Mouse (Mus musculus) layer of hippocampus, adult 2 months (tissue): ENCODE data around the gene Vamp5. TPM values are rescaled to one million over a fixed set of nuclear protein-coding genes. Genes with fewer than 3 reads are reported as not detected.

Experiments used
- DNase-seq, 2 experiments: peaks; one replicate each; pipeline ENCODE4 v3.0.0; 2022; ENCODE audit warnings: low spot score in 2 of 2
- H3K27ac ChIP-seq: fragments of 200-600 bp; 2 replicates; pipeline ENCODE4 v1.8.1; 2022
- H3K4me3 ChIP-seq: fragments of 200-600 bp; 2 replicates; pipeline ENCODE4 v1.8.1; 2022; ENCODE audit warnings: mild to moderate bottlenecking
- CTCF ChIP-seq: fragments of 200-600 bp; conservative IDR thresholded peaks from 2 replicates; pipeline ENCODE4 v1.8.1; 2022; ENCODE audit warnings: antibody characterized with exemption, mild to moderate bottlenecking, moderate library complexity
- total RNA-seq, 2 experiments: library from RNA; stranded (reverse); gene quantifications; 2 replicates each; pipeline ENCODE4 v1.2.3; 2021

The Vamp5 gene
- total RNA-seq, 2 experiments from 2014 or later = 3.9 to 4.6 TPM

DNA sequence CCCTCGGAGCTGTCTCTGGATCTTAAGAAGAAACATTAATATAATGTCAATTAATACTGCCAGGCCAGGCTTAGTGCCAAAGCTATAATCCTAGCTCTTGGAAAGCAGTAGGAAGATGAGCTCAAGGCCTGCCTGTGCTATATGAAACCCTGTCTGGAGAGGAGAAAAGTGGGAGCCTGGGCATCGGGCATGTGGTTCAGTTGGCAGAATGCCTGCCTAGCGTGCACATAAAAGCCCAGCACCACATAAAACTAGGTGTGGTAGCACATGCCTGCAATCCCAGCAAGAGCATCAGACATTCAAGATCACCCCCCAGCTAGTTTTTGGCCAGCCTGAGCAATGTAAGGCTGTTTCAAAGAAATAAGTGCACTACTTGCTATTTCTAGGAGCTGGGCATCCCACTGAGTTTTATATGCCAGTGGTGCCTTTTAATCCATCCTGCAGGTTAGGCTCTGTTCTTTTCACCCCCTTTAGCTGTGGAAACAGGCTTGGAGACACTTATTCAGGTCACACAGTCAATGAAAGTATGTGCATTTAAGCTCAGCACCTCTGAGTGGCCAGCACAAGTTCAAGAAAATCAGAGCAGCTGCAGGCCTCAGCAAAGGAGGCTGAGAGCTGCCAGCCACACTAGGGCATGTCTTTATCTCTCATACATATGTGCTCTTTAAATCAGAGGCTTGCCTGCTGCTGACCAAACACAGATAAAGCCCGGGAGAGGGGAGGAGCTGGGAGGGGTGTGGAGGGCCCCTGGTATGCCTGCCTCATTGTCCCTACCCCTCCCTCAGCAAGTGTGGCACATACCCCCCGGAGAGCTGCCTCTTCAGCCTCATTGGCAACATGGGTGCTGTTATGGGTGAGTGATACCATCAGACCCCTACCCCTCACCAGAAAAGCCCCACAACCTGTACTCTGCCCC lies 22.8 kb downstream of the Vamp5 start:
- no peak for DNase-seq
- TF ChIP-seq CTCF = no peak
- H3K27ac ChIP-seq = no peak overlapping the region; the same call in 1 of the 2 replicates

DNA sequence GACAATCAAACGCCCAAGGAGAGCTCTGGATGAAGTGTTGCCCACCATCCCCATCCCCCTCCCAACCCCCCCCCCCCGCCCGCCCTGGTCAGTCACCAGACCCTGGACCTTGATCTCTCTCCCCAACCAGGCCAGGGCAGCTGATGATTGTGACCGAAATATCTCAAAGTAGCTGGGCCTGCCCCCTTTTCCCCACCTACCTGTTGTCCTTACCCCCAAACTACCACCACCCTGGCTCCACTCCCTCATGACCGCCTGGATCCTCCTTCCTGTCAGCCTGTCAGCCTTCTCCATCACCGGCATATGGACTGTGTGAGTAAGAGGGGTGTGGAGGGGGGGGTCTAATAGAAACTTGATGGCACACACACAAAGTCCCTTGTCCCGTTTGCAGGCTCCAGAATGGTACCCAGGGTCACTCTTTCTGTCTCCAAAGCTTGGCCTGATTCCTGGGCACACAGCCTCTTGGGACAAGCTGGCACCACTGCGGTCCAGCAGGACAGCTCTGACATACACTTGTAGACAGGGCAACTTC lies 24.2 kb downstream of the Vamp5 start:
- DNase-seq = no peak
- Histone ChIP-seq H3K27ac (peak overlapping the region; percentile 88), H3K4me3 (peak overlapping the region; percentile 87)
- TF ChIP-seq CTCF = no peak

More for the DNA sequence above, 22.8 kb downstream of the Vamp5 start:
- no peak overlapping the region for H3K4me3 ChIP-seq

DNA sequence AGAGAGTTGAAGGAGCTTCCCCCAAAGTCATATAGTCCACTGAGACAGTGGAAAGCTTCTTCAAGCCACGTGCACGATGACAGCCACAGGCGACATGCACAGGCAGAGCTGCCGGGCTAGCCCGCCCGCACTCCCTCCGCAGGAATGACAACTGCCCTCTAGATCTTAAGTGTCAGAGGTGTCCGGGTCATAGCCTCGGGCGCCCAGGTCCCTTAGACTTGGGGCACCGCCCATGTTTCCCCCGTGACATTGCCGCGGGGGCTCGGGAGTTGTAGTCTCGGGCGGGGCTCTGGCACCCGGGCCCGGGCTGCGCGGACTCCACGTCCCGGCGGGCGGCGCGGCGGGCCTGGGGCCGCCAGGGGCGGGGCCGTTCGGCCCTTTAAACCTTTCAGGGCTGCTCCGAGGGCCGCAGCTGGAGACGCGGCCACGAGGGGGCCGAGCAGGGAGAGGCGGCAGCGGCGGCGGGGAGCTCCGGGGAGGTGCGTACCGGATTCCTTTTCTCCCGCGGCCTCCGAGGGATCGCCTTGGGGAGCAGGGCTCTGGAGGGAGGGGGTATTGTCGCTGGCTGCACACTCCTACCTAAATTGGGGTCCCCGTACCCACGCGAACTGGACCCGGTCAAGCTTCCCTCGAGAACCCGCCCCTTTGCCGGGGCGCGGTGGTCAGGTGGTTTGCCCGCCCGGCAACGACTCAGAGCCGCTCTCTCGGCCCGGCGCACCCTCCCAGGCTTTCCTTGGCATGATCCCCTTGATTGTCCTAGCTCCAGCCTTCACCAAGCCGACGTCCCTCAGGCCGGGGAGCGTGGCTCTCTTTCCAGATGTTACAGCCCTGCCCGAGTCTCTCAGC lies 25.0 kb downstream of the Vamp5 start, which contains the start of gene Tmem150a:
TSS of gene Tmem150a (plus strand) at position 382 of the 846 bp plus-strand sequence.
- DNase-seq = peak; percentile 68
- TF ChIP-seq CTCF = peak; percentile 69
- peak within 1 kb of the TSS; percentile 87 for H3K4me3 ChIP-seq
- peak within 1 kb of the TSS; percentile 88 for H3K27ac ChIP-seq

DNA sequence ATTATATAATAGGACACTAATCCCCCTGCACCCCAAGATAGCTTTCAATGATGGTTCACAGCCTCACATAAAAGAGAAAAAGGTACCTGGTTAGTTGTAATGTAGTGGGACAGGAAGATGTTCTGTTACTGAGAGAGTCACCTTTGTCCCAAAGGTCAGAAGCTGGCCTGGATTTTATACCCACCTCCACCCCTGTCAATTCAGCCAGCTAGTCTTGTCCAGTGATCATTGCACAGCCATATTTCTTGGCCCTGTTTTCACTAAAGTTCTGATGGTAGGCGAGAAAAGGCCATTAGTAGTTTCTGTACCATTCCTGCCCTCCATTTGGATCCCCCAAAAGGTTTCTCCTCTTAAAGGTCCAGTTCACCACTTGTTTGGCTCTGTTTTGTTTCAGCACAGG lies 26.2 kb downstream of the Vamp5 start:
- no peak overlapping the region for H3K27ac ChIP-seq
- no peak for TF ChIP-seq CTCF
- no peak for DNase-seq
- no peak overlapping the region for H3K4me3 ChIP-seq

DNA sequence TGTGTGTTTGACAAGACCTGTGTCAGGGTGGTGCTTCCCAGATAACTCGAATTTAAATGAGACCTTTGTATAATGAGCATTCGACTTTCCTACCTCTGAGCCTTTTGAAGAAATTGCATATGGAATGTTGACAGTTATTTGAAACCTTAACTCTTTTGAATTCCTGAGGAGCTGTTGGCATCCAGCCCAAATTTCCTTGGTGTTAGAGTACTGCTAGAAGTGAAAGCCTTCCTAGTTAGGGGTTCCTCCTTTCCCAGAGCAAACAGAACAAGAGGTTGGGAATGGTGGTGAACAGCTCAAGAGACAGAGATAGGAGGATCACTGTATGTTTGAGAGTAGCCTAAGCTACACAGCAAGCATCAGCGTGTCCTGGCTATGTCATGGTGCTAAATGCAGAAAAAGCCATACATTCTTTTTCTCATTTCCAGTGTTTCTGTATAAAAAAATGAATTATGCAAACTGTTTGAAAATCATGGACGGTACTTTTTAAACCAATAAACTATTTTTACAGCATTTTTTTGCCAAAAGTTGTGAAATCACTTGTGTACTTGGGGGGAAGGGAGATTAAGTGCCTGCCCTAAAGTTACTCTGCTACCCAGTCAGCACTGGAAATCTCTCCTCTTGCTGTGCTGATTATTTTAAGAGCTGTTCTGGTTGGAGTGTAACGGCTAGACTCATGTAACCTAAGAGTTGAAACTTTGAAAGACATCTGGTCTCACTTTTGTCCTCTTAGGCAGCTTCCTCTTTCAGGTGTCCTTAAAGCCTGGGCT lies 27.4 kb downstream of the Vamp5 start:
- DNase-seq = no peak
- Histone ChIP-seq H3K4me3 (no peak overlapping the region), H3K27ac (peak overlapping the region; percentile 18; the same call in 1 of the 2 replicates)
- TF ChIP-seq CTCF = no peak

DNA sequence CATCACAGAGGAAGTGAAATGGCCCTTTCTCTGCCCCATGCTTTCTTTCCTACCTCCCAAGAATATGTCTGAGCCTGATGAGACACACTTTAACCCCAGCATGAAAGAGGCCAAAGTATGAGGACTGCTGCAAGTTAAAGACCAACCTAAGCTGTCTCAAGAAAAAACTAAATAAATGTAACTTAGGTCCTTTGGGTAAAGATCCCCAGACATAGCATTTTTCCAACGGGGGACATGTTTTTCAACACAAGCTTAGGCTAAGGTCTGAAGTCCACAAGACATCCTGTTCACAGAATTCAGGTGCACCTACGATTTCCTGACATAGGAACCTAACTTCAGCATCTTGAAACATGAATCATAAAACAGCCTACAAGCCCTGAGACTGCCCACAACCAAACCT lies 30.1 kb downstream of the Vamp5 start:
- no peak for TF ChIP-seq CTCF
- DNase-seq = no peak
- H3K4me3 ChIP-seq = no peak overlapping the region
- H3K27ac ChIP-seq = no peak overlapping the region

DNA sequence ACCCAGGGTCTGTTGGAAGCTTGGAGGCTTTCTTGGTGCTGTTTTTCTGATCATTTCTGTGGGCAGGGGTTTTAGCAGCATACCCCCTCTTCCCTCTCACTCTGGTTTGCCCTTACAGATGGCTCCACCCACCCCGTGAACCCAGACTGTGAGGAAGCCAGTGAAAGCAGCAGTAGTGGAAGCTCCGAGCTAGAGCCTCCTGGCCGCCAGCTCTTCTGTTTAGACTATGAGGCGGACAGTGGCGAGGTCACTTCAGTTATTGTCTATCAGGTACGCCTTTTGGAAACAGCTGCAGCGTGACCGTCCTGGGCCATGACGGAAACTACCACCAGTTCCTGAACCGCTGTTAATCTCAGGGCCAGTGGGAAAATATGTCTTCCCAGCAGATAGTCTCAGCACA lies 31.9 kb downstream of the Vamp5 start:
- no peak for DNase-seq
- peak overlapping the region; percentile 85 for H3K4me3 ChIP-seq
- peak overlapping the region; percentile 99; the same call in 1 of the 2 replicates for H3K27ac ChIP-seq
- TF ChIP-seq CTCF = no peak

DNA sequence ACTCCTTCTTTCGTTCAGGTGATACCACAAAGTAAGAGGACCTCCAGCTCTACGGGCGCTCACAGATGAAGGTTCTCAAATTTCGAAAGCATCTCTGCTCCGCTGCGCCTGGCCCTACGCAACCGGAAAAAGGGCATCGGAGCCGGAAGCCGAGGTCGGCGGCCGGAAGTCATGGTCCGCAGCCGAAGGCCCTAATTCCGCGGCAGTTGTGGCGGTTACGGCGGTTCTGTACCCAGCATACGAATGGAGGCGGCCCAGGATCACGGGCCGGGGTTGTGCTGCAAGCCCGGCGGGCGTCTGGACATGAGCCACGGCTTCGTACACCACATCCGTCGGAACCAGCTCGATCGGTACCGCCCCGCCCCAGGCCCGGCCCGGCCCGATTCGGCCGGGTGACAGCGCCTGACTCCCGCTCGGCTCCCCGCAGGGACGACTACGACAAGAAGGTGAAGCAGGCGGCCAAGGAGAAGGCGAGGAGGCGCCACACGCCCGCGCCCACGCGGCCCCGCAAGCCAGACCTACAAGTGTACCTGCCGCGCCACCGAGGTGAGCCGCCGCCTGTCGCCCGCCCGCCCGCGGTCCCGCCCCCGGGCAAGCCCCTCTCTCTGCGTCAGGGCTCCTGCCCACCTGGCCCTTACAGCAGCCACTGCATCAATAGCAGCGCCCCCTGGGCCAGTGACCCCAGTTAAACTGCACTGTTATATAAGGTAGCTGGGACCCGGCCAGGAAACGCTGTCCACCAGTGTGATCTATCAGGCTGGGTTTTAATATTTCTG lies 32.9 kb downstream of the Vamp5 start, which contains the start of gene 0610030E20Rik:
TSS of gene 0610030E20Rik (plus strand) at position 152 of the 776 bp plus-strand sequence.
- Histone ChIP-seq H3K4me3 (peak within 1 kb of the TSS; percentile 85), H3K27ac (peak within 1 kb of the TSS; percentile 99)
- peak; percentile 74 for DNase-seq
- TF ChIP-seq CTCF = peak; percentile 39

DNA sequence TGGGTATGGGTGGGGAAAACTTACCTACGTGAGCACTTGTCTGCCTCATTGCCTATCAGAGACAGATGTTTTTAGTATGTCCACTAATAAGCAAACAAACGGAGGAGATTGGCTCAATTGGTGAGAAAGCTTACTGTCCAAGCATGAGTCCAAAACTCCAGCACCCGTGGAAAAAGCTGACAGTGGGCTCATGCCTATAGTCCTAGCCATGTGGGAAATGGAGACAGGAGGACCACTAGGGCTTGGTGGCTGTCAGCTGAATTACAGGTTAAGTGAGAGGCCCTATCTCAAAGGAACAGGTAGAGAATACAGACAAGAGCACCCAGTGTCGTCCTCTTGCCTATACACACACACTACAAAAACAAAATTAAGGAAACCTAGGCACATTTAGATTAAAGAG lies 34.0 kb downstream of the Vamp5 start:
- H3K4me3 ChIP-seq = peak overlapping the region; percentile 85; the same call in 1 of the 2 replicates
- TF ChIP-seq CTCF = no peak
- H3K27ac ChIP-seq = peak overlapping the region; percentile 99; the same call in 1 of the 2 replicates
- no peak for DNase-seq

DNA sequence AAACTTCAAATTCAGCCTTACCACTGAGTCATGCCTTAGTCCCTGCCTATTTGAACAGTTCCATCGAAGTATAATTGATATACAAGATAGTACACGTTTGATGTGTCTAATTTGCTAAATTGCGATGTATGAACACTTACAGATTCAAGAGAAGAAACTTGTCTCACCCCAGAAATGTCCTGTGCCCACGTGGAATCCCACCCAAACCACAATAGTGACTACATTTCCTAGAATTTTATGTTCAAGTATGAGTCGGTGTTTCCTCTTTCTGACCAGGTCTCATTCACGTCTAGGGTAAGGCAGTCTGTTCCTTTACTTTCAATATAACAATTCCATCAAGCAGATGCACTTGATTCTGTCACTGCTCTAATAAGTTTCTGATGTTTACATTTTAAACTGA lies 34.6 kb downstream of the Vamp5 start:
- peak overlapping the region; percentile 84 for H3K27ac ChIP-seq
- DNase-seq = no peak
- peak overlapping the region; percentile 94 for H3K4me3 ChIP-seq

DNA sequence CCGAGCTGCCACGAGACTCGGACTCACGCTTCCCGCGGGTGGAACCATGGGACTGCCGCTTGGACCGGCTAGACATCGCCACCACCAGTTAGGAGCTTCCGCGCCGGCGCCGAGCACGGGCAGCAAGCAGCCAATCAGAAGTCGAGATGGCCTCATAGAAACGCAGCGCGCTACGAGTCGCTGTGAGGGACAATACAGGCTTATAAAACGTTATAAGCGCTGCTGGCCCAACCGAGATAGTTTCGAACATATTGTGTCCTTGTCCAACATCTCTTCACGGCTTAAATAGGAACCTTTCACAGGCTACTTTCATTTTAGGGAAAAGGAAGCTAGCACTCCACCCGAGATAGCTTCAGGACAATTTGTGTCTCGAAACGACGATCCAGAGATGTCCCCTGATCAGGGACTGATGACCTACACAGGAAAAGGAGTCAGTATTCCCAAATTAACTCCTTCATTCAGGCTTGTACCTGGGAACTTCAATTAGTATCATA lies 35.1 kb downstream of the Vamp5 start, which contains the start of gene Usp39:
TSS of gene Usp39 (minus strand) at position 111 of the 494 bp plus-strand sequence.
- DNase-seq = peak; percentile 91 to 94
- Histone ChIP-seq H3K27ac (peak within 1 kb of the TSS; percentile 84), H3K4me3 (peak within 1 kb of the TSS; percentile 94)
- TF ChIP-seq CTCF = no peak

More for the DNA sequence above, 34.6 kb downstream of the Vamp5 start:
- no peak for TF ChIP-seq CTCF
